Mouse (Mus musculus) lung, adult 2 months (tissue): ENCODE measurements around the gene Slco4a1. TPM values are rescaled to one million over a fixed set of nuclear protein-coding genes. Genes with fewer than 3 reads are reported as not detected.

Source experiments
- DNase-seq: peaks from one replicate; pipeline ENCODE4 v3.0.0; 2022
- H3K4me1 ChIP-seq: fragments of 200-500 bp; 2 replicates; pipeline ENCODE4 v1.6.1; 2011; ENCODE audit warnings: low read length; ENCODE audit not compliant: control insufficient read depth, insufficient read depth
- H3K4me3 ChIP-seq: fragments of 200-500 bp; replicated peaks from 2 replicates; pipeline ENCODE3; 2011; ENCODE audit warnings: low read depth, mild to moderate bottlenecking, control low read depth, low read length; ENCODE audit errors: extremely low read depth
- CTCF ChIP-seq: fragments of 200-500 bp; IDR thresholded peaks from 2 replicates; pipeline ENCODE4 v1.5.1; 2011; ENCODE audit warnings: mild to moderate bottlenecking, low read length, control low read depth; ENCODE audit not compliant: insufficient read depth
- POLR2A ChIP-seq: fragments of 200-500 bp; IDR thresholded peaks from 2 replicates; pipeline ENCODE4 v1.6.1; 2011; ENCODE audit warnings: low read depth, mild to moderate bottlenecking, control low read depth, low read length, borderline replicate concordance; ENCODE audit errors: extremely low read depth
- WGBS: fragments of 180-500 bp; shearing (Covaris S2); methylation state at CpG from one replicate; pipeline ENCODE4 v1.1.7; 2018; 5-methylcytosine and 5-hydroxymethylcytosine counted together
- polyA plus RNA-seq: library from polyadenylated mRNA; depleted of rRNA; stranded (reverse); fragments of >200 nt; gene quantifications from 2 replicates; pipeline ENCODE4 v1.2.3, GENCODE M21; 2012

Gene Slco4a1
- polyA plus RNA-seq, 1 experiment: 6.2 TPM

GRCm38 (mm10) chr2:180468871-180469270, 12.8 kb downstream of the Slco4a1 start:
- TF ChIP-seq CTCF (no peak), POLR2A (no peak)
- Histone ChIP-seq H3K4me1 (peaks cover under 1% of the 10 kb centered on the region; the same call in 1 of the 2 replicates), H3K4me3 (no peak overlapping the region)
- no peak for DNase-seq
- 91% methylated on average over 8 of the region's 8 CpGs for WGBS

- H3K4me1 ChIP-seq: no peaks in the 10 kb centered on the region; the same call in 1 of the 2 replicates
- no peak for DNase-seq
- no peak overlapping the region for H3K4me3 ChIP-seq
- 57% methylated on average over 9 of the region's 9 CpGs for WGBS
- TF ChIP-seq POLR2A (no peak), CTCF (no peak)
Measured at GRCm38 (mm10) chr2:180469768-180470167, 13.7 kb downstream of the Slco4a1 start.

GRCm38 (mm10) chr2:180472306-180473079, 16.4 kb downstream of the Slco4a1 start:
- Histone ChIP-seq H3K4me3 (no peak overlapping the region), H3K4me1 (no peaks in the 10 kb centered on the region; the same call in 1 of the 2 replicates)
- DNase-seq: peak; percentile 39
- WGBS: 12% methylated on average over 21 of the region's 21 CpGs
- TF ChIP-seq CTCF (peak; percentile 50), POLR2A (no peak)

DNA sequence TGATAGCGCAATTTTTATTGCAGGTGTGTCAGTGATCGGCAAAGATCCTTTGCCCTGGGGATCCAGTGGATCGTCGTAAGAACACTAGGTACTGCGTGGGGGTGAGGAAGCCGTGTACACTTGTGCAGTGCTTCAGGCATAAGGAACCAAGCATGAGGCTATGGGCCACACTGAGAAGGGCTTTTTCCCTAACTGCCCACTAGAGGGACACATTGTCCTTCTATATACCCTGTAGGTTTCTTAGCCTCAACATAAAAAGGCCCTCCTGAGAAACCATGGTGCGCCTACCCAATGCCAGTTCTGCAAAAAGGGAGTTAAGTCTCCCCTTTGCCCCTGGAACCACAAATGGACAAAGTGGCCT, 17.0 kb downstream of the Slco4a1 start:
- DNase-seq: no peak
- H3K4me1 ChIP-seq: no peaks in the 10 kb centered on the region; the same call in 1 of the 2 replicates
- TF ChIP-seq CTCF (peak; percentile 47), POLR2A (no peak)

GRCm38 (mm10) chr2:180474864-180475263, 18.8 kb downstream of the Slco4a1 start:
- WGBS: 92% methylated on average over 3 of the region's 3 CpGs
- H3K4me3 ChIP-seq: no peak overlapping the region

More for the DNA sequence above, 17.0 kb downstream of the Slco4a1 start:
- no peak overlapping the region for H3K4me3 ChIP-seq
- WGBS: 40% methylated on average over 7 of the region's 7 CpGs

GRCm38 (mm10) chr2:180482274-180482673, 26.2 kb downstream of the Slco4a1 start:
- TF ChIP-seq POLR2A (no peak), CTCF (no peak)

More at GRCm38 (mm10) chr2:180474864-180475263, 18.8 kb downstream of the Slco4a1 start:
- TF ChIP-seq CTCF: no peak
- no peak for TF ChIP-seq POLR2A
- no peak for DNase-seq
- no peaks in the 10 kb centered on the region; the same call in 1 of the 2 replicates for H3K4me1 ChIP-seq

GRCm38 (mm10) chr2:180484882-180485281, 28.8 kb downstream of the Slco4a1 start:
- no peak for DNase-seq
- 65% methylated on average over 4 of the region's 4 CpGs for WGBS
- TF ChIP-seq POLR2A (no peak), CTCF (no peak)
- H3K4me3 ChIP-seq: no peak overlapping the region
- H3K4me1 ChIP-seq: no peaks in the 10 kb centered on the region

More at GRCm38 (mm10) chr2:180482274-180482673, 26.2 kb downstream of the Slco4a1 start:
- WGBS: 28% methylated on average over 16 of the region's 16 CpGs
- Histone ChIP-seq H3K4me3 (no peak overlapping the region), H3K4me1 (no peaks in the 10 kb centered on the region)
- no peak for DNase-seq

- H3K4me1 ChIP-seq: no peaks in the 10 kb centered on the region
- no peak overlapping the region for H3K4me3 ChIP-seq
- WGBS: 85% methylated on average over 3 of the region's 3 CpGs
- TF ChIP-seq POLR2A (no peak), CTCF (no peak)
- no peak for DNase-seq
Measured at GRCm38 (mm10) chr2:180485306-180485705, 29.3 kb downstream of the Slco4a1 start.

- TF ChIP-seq CTCF (no peak), POLR2A (no peak)
- DNase-seq: no peak
- 20% methylated on average over 17 of the region's 17 CpGs for WGBS
- Histone ChIP-seq H3K4me1 (no peaks in the 10 kb centered on the region), H3K4me3 (no peak overlapping the region)
Measured at GRCm38 (mm10) chr2:180488210-180488751, 32.2 kb downstream of the Slco4a1 start.
